Mouse (Mus musculus) central nervous system, embryonic 11.5 days (tissue): ENCODE data around the gene Foxk2. TPM values are rescaled to one million over a fixed set of nuclear protein-coding genes. Genes with fewer than 3 reads are reported as not detected.

Experiments
- polyA plus RNA-seq: library from polyadenylated mRNA; depleted of rRNA; stranded (reverse); fragments of >200 nt; gene quantifications from 2 replicates; pipeline ENCODE4 v1.2.3, GENCODE M21; 2012; rRNA removed

Gene Foxk2
- polyA plus RNA-seq: 32.7 and 53.7 TPM in 2 replicates

GRCm38 (mm10) chr11:121259160-121260100, at the start of gene Foxk2:
Foxk2 (plus strand) TSS chr11:121259990.

GRCm38 (mm10) chr11:121229018-121229439, 30.8 kb upstream of the Foxk2 start, which contains the start of gene Cybc1:
Cybc1 (minus strand) TSS chr11:121229322.

GRCm38 (mm10) chr11:121236564-121237344, 23.0 kb upstream of the Foxk2 start, which contains the start of gene Narf:
Narf (plus strand) TSS chr11:121237253.

GRCm38 (mm10) chr11:121354091-121354707, 94.4 kb downstream of the Foxk2 start, which contains the start of gene Wdr45b:
Wdr45b (minus strand) TSS chr11:121354445.

Other genes starting within 250 kb of the Foxk2 start
- 0.10 TPM in 1 of 2 replicates, not detected in the other for gene Cd7, start 220.6 kb upstream of the Foxk2 start, polyA plus RNA-seq
- 0.06 TPM in 1 of 2 replicates, not detected in the other for gene Sectm1b, start 196.4 kb upstream of the Foxk2 start, polyA plus RNA-seq
- 0.05 TPM in 1 of 2 replicates, not detected in the other for gene Sectm1a, start 178.8 kb upstream of the Foxk2 start, polyA plus RNA-seq
- 0.06 TPM in 1 of 2 replicates, not detected in the other for gene Tex19.2, start 141.3 kb upstream of the Foxk2 start, polyA plus RNA-seq
- gene Tex19.1, start 113.8 kb upstream of the Foxk2 start, polyA plus RNA-seq: 0.02 and 0.15 TPM in 2 replicates
- 0.48 TPM in 1 of 2 replicates, not detected in the other for gene Uts2r, start 99.7 kb upstream of the Foxk2 start, polyA plus RNA-seq
- 22.6 and 32.5 TPM in 2 replicates for gene Hexdc, start 55.6 kb upstream of the Foxk2 start, polyA plus RNA-seq
- gene Ogfod3, start 55.3 kb upstream of the Foxk2 start, polyA plus RNA-seq: 9.9 and 10.5 TPM in 2 replicates
- 31.4 and 43.7 TPM in 2 replicates for gene Cybc1, start 30.7 kb upstream of the Foxk2 start, polyA plus RNA-seq
- 42.2 and 53.9 TPM in 2 replicates for gene Narf, start 22.7 kb upstream of the Foxk2 start, polyA plus RNA-seq
- gene Wdr45b, start 94.5 kb downstream of the Foxk2 start, polyA plus RNA-seq: 57.0 and 83.7 TPM in 2 replicates
- 1.8 and 2.8 TPM in 2 replicates for gene Rab40b, start 128.3 kb downstream of the Foxk2 start, polyA plus RNA-seq
- 15.9 and 16.9 TPM in 2 replicates for gene Fn3krp, start 161.4 kb downstream of the Foxk2 start, polyA plus RNA-seq
- 1.9 and 3.4 TPM in 2 replicates for gene Fn3k, start 174.9 kb downstream of the Foxk2 start, polyA plus RNA-seq
- gene Tbcd, start 192.0 kb downstream of the Foxk2 start, polyA plus RNA-seq: 50.8 and 51.1 TPM in 2 replicates